Mouse (Mus musculus): ENCODE data around the gene Gm28870. TPM values are rescaled to one million over a fixed set of nuclear protein-coding genes. Genes with fewer than 3 reads are reported as not detected.
"Not testable (repeated sequence)": the region's sequence is repeated elsewhere in the genome, so short reads cannot be mapped to it uniquely, and the experiment has no call there.

Gm28870 gene
- total RNA-seq (2015; ENCODE audit: low replicate concordance) (not detected in 2 replicates), total RNA-seq (2017; ENCODE audit: low replicate concordance) (not detected in 2 replicates)

DNA sequence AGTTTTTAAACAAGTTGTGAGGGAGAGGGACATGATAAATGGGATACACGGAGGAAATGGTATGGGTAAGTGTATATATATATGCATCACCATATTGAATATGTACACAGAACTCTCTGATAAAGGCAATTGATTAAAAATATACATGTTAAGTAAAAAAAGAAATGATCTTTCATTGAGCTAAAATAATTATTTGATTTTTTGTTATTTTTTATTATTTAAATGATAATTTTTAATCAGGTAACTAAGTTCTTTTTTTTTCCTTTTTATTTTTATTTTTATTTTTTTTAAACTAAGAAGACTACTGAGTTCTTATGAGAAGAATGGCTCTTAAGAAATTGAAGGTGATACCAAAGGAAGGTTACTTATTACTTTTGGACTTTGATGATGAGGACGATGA, at the start of gene Gm28870:
TSS of gene Gm28870 (plus strand) at position 301 of the 400 bp plus-strand sequence.
- ATAC-seq (replicated peaks; ENCODE audit: low FRiP score, poor library complexity, severe bottlenecking) = not testable (repeated sequence)

All from erythroblast, adult 5-6 weeks (primary cell).